Mouse (Mus musculus) ZHBTc4 (cell line): ENCODE measurements at regions not wholly inside any gene's neighbourhood (a gene's known extent, or its start where the extent isn't known, plus 50 kb on each side); places are given as distances from the start of the nearest gene placed in this dataset.
A peak's percentile ranks its signal among the peaks of the same experiment; 100 is the strongest.
"Not testable (repeated sequence)": the region's sequence is repeated elsewhere in the genome, so short reads cannot be mapped to it uniquely, and the experiment has no call there.

Experiments used
- DNase-seq: peaks from one replicate; pipeline ENCODE4 v3.0.0-alpha.2; 2011; ENCODE audit warnings: low read depth, low spot score

GRCm38 (mm10) chr12:9655794-9656193 is 85.9 kb downstream of the Osr1 start:
- no peak for DNase-seq

- DNase-seq, result no peak
These were observed 86.4 kb downstream of the Osr1 start for GRCm38 (mm10) chr12:9656324-9656723.

GRCm38 (mm10) chr12:9657199-9657766 is 87.4 kb downstream of the Osr1 start:
- no peak for DNase-seq

GRCm38 (mm10) chr12:9657793-9658192 is 87.9 kb downstream of the Osr1 start:
- no peak for DNase-seq

GRCm38 (mm10) chr12:9660299-9660698 is 90.4 kb downstream of the Osr1 start:
- DNase-seq, result no peak

- DNase-seq, result no peak
These were observed 118.9 kb downstream of the Osr1 start for GRCm38 (mm10) chr12:9688776-9689175.

GRCm38 (mm10) chr12:9689541-9689940 is 119.6 kb downstream of the Osr1 start:
- no peak for DNase-seq

GRCm38 (mm10) chr12:9732921-9733320 is 163.0 kb downstream of the Osr1 start:
- no peak for DNase-seq

GRCm38 (mm10) chr12:9744709-9745395 is 174.9 kb downstream of the Osr1 start:
- DNase-seq, result no peak

GRCm38 (mm10) chr12:9751261-9752078 is 181.6 kb downstream of the Osr1 start:
- no peak for DNase-seq

GRCm38 (mm10) chr12:9752079-9752450 is 182.1 kb downstream of the Osr1 start:
- DNase-seq, result no peak

- DNase-seq, result no peak
These were observed 186.5 kb downstream of the Osr1 start for GRCm38 (mm10) chr12:9756411-9756810.

GRCm38 (mm10) chr12:9760818-9761217 is 190.9 kb downstream of the Osr1 start:
- no peak for DNase-seq

- not testable (repeated sequence) for DNase-seq
These were observed 192.4 kb downstream of the Osr1 start for GRCm38 (mm10) chr12:9762291-9762811.

GRCm38 (mm10) chr12:9762842-9763241 is 192.9 kb downstream of the Osr1 start:
- no peak for DNase-seq

GRCm38 (mm10) chr12:9770908-9771307 is 201.0 kb downstream of the Osr1 start:
- no peak for DNase-seq

- DNase-seq, result no peak
These were observed 203.0 kb downstream of the Osr1 start for GRCm38 (mm10) chr12:9772875-9773274.

GRCm38 (mm10) chr12:9802284-9802683 is 232.4 kb downstream of the Osr1 start:
- DNase-seq, result no peak

GRCm38 (mm10) chr12:9807406-9807805 is 237.5 kb downstream of the Osr1 start:
- no peak for DNase-seq

GRCm38 (mm10) chr12:9833273-9833672 is 263.4 kb downstream of the Osr1 start:
- DNase-seq, result peak; percentile 61

- DNase-seq, result no peak
These were observed 269.4 kb downstream of the Osr1 start for GRCm38 (mm10) chr12:9839198-9839845.

GRCm38 (mm10) chr12:9839949-9840348 is 270.0 kb downstream of the Osr1 start:
- no peak for DNase-seq
